Mouse (Mus musculus): ENCODE data around the gene Rab5a.

DNA sequence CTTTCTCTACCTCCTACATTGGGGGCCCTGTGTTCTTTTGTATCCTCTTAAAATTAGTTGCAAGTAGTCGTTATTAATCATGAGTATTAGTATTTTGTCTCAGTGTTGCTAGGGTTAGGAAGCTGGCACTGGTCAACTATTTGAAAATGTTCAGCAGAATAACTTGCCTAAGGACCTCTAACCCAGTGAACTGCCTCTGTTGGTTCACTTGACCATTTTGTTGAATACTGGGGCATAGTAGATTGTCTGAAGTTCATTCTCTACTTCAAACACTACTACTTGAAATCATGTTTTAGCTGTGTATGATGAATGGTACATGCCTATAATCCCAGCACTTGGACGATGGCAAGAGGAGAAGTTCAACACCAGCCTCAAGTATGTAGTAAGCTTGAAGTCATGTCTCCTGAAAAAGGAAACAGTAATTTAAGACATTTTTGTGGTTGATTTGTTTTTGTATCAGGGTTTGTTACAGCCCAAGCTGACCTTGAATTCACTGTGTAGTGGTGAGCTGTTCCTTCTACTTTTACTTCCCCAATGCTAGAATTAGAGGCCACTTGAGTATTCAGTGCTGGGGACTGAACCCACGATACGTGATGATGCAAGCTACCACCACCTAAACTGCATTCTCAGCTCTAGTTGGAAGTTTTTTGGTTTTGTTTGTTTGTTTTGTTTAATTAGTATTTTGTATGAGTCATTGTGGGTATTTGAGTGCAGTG, 9.4 kb downstream of the Rab5a start:
- TF ChIP-seq POLR2A (IDR thresholded peaks at IDR 0.05; ENCODE audit: borderline replicate concordance, low read depth, low read length) (no peak), CTCF (IDR thresholded peaks at IDR 0.05; ENCODE audit: low read depth, low read length) (no peak)

Data from bone marrow macrophage, adult 2 months (primary cell).